22 mouse cellular contexts compared by ENCODE assay signal in genomic region chr1:59056955-59057354, GRCm38 (mm10). TPM values are rescaled to one million over a fixed set of nuclear protein-coding genes. Genes with fewer than 3 reads are reported as not detected.
"Had no signal": no experiment of that assay in that cellular context is flagged by ENCODE, and none has a peak within 500 bp of the region (broad histone marks: within the 10 kb centered on the region; RNA-seq: fewer than 3 reads in every experiment).

No protein-coding gene starts in this region.

- ATAC-seq: hindbrain, embryonic 16.5 days; midbrain, embryonic 16.5 days had no signal

- H3K4me1 ChIP-seq: limb, embryonic 15.5 days; midbrain, embryonic 12.5 days; neural tube, embryonic 13.5 days; stomach, embryonic 15.5 days had no signal

- H3K27me3 ChIP-seq: midbrain, embryonic 12.5 days; neural tube, embryonic 13.5 days; stomach, embryonic 15.5 days had no signal

- H3K36me3 ChIP-seq: limb, embryonic 15.5 days; midbrain, embryonic 12.5 days; neural tube, embryonic 13.5 days; stomach, embryonic 15.5 days had no signal

- H3K4me2 ChIP-seq: limb, embryonic 15.5 days; midbrain, embryonic 12.5 days; neural tube, embryonic 13.5 days; stomach, embryonic 15.5 days had no signal

- H3K9me3 ChIP-seq: limb, embryonic 15.5 days; midbrain, embryonic 12.5 days; neural tube, embryonic 13.5 days; stomach, embryonic 15.5 days had no signal

- H3K4me3 ChIP-seq: limb, embryonic 15.5 days; midbrain, embryonic 12.5 days; neural tube, embryonic 13.5 days; stomach, embryonic 15.5 days had no signal

- H3K27ac ChIP-seq: limb, embryonic 15.5 days; liver, embryonic 14.5 days; midbrain, embryonic 12.5 days; neural tube, embryonic 13.5 days; stomach, embryonic 15.5 days had no signal

- H3K9ac ChIP-seq: limb, embryonic 15.5 days; liver, embryonic 14.5 days; midbrain, embryonic 12.5 days; neural tube, embryonic 13.5 days; stomach, embryonic 15.5 days had no signal

- DNase-seq: layer of hippocampus, adult 9-11 months; layer of hippocampus, postnatal 36 days; lung, adult 18-20 months; retina, postnatal 1 day; right cerebral cortex, postnatal 4 days; thymus, adult 2 months; thymus, postnatal 36 days had no signal

RNA-seq across cellular contexts. Expression of gene C2cd6, which starts 37.7 kb away (rescaled TPM):
- total RNA-seq: layer of hippocampus, adult 18-20 months; layer of hippocampus, postnatal 36 days; left cerebral cortex, adult 8-10 months; left cerebral cortex, postnatal 25 days; megakaryocyte-erythroid progenitor cell, adult 5-6 weeks had no signal
- polyA plus RNA-seq: hindbrain, embryonic 16.5 days; intestine, embryonic 14.5 days; limb, embryonic 11.5 days; limb, embryonic 15.5 days; lung, embryonic 16.5 days; midbrain, embryonic 12.5 days; midbrain, embryonic 16.5 days; neural tube, embryonic 13.5 days; spleen, adult 2 months; stomach, embryonic 15.5 days; thymus, adult 2 months had no signal
